Mouse (Mus musculus) inflammation-experienced regulatory T-cells, adult 6 months (primary cell): ENCODE results near the gene Lyrm7. TPM values are rescaled to one million over a fixed set of nuclear protein-coding genes. Genes with fewer than 3 reads are reported as not detected.

ENCODE experiments used
- ATAC-seq: one replicate; pipeline ENCODE4 v1.8.0; 2017
- polyA plus RNA-seq, 3 experiments: library from polyadenylated mRNA; unstranded; fragments of 100-300 nt; shearing (Covaris generic); gene quantifications; one replicate each; pipeline ENCODE4 v1.2.1; 2017

Gene Lyrm7
- polyA plus RNA-seq, 3 experiments from 2014 or later, result 3.4 to 6.4 (median 3.7) TPM

DNA sequence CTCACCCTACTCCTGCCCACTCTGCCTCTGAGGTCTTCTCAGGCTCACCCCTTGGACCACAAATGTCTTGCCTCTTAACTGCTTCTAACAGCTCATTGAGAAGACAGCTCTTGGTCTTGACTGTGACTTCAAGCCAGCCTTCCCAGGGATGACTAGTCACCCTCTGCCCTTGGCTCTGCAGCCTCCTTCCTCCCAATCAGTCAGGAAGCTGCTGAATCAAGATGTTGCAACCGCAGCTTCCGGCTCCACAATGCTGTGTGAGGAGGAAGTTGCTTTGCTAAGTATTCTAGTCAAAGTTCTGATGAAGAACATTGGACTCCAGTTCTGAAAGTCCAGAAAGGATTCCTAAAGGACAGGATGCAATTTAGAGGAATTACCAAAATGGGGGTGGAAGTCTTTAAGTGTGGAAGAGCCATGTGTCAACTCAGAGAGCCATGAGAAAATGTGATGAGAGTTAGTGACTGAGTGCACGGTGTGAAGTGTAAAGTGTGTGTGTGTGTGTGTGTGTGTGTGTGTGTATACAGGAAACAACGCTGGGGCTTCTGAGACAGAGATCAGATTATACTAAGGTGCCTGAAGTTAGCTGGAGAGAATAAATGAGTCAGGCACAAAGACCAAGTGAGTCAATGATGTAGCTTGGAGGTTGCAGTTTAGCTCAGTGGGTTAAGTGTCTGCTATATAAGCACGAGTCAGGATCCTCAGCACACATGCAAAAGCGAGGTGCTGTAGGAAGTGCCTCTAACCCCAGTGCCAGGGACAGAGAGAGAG, 58.7 kb downstream of the Lyrm7 start:
- ATAC-seq, result peak; percentile 90

- ATAC-seq, result no peak
Measured at GRCm38 (mm10) chr11:54796551-54796950, 64.2 kb downstream of the Lyrm7 start.

DNA sequence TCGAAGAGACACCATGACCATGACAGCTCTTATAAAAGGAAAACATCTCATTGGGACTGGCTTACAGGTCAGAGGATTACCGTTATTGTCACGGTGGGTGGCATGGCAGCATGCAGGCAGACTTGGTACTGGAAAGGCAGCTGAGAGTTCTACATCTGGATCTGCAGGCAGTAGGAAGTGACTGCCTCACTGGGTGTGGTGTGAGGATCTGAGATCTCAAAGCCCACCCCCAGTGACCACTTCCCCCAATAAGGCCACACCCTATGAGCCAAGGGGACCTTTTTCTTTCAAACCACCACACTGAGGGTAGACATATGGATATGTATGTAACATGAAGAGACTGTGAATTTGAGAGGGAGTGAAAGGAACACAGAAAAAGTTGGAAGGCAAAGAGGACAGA, 66.0 kb downstream of the Lyrm7 start:
- no peak for ATAC-seq

- no peak for ATAC-seq
Measured at GRCm38 (mm10) chr11:54793173-54793572, 67.5 kb downstream of the Lyrm7 start.

GRCm38 (mm10) chr11:54791458-54791857, 69.3 kb downstream of the Lyrm7 start:
- ATAC-seq, result no peak

- peak; percentile 93 for ATAC-seq
Measured at GRCm38 (mm10) chr11:54787488-54788474, 72.9 kb downstream of the Lyrm7 start, which contains the start of gene Cdc42se2. TSS of gene Cdc42se2 (minus strand) at chr11:54787675.

DNA sequence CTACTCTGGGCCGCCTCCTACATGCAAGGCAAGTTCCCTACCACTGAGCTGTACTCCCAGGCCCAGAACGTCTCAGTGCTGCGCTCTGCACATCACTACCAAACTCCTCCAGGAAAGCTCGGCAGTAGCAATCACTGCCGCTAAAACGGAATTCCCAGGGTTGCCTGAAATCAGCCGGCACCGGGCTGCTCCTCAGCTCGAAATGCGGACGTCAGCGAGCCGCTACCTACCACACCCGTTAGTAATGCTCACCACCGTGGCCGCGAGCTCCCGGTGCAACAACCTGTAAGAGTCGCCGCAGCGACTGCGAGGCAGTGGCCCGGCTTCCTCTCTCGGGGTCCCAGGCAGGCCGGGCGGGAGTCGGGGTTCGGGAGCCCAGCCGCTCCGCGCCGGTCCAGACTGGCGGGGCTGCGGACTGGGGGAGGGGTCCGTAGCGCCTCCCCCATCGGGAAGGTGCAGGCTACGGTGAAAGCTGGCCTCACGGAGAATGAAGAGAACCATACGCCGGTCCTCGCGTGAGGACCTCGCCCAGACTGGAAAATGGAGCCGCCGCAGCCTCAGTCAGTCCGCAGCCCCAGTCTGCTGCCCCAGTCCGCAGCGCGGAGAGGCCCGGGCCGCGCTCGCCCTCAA, 73.7 kb downstream of the Lyrm7 start:
- ATAC-seq, result peak; percentile 30

DNA sequence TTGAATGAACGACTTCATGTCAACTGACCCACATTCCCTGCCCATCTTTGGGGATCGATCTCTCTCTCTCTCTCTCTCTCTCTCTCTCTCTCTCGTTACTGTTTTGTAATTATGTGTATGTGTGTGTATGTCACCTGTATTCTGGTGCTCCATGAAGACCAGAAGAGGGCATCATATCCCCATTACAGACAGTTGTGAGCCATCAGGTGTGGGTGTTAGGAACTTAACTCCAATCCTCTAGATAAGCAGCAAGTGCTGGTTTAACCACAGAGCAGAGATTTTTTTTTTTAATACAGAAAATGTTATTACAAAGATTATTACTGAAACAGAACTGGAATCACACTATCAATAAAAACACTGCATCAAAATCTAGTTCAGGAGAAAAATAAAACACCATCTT, 75.2 kb downstream of the Lyrm7 start:
- ATAC-seq, result no peak

- ATAC-seq, result no peak
Measured at GRCm38 (mm10) chr11:54784436-54784835, 76.3 kb downstream of the Lyrm7 start.

- no peak for ATAC-seq
Measured at GRCm38 (mm10) chr11:54782253-54782652, 78.5 kb downstream of the Lyrm7 start.

- no peak for ATAC-seq
Measured at GRCm38 (mm10) chr11:54779946-54780345, 80.8 kb downstream of the Lyrm7 start.

DNA sequence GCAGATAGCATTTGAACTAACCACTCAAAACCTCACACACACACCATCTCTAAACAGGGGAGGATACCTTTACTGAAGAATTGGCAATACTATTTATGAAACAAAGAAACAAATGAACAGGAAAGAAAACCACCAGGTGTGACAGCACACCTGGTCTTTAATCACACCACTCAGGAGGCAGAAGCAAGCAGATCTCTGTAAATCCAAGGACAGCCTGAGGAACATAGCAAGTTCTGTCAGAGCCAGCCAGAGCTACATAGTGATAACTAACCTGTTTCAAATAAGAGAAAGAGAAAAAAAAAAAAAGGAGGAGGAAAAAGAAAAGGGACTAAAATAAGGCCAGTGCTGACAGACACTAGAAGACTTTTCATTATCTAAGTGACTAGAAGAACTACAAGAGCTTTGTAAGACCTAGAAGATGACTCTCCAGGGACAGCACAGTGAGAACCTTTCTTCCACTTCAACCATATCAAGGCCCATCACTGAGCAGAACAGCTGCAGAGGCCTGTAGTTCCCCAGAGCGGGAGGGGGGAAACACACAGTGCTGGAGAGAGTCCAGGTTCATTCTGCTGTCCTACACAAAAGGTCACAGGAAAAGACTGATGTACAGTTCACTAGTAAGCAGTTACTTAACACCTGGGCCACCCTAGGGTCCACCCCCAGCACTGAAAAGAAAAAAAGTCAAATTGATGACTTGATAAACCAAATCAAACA, 82.4 kb downstream of the Lyrm7 start:
- peak; percentile 14 for ATAC-seq

DNA sequence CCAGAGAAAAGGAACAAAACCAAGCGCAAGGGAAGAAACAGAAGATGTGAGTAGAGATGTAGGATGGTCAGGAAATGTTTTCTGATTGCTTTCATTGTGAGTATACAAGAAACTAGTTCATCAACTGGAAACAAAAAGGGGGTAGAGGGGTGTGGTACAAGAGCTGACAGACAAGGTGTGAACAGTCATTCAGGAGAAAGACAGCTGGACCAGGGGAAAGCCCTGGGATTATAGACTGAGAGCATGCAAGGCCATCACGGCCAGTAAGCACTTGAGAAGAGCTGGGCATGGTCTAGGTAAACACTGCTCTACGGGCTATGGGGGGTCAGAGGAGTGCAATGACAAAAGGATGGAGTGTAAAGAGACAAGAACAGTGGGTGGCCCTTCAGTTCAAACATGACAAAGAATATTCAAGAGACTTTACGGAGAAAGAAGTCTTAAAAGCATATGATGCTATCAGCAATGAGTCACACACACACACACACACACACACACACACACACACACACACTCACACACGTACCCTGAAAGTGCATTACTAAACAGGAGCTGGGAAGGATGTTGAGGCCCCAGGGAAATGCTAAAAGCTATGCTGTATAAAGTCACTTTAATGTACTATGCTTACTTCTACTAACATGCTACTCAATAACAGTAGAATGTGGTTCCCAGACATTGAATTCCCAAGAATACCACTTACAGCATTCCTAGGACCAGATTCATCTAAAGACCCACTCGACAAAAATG, 83.2 kb downstream of the Lyrm7 start:
- ATAC-seq, result peak; percentile 15

Other genes with a start within 250 kb of the Lyrm7 start
- 100 to 1,000 TPM; 243 to 360 (median 322) TPM for gene Cdc42se2, start 73.2 kb downstream of the Lyrm7 start, polyA plus RNA-seq
- 100 to 1,000 TPM; 423 to 700 (median 441) TPM for gene Hint1, start 5.5 kb upstream of the Lyrm7 start, polyA plus RNA-seq
- gene Gpx3, start 41.5 kb upstream of the Lyrm7 start, polyA plus RNA-seq, result 1 to 10 TPM in 1 of 3 experiments, under 1 TPM in 2; 0.67 to 1.6 (median 0.85) TPM
- gene Tnip1, start 102.0 kb upstream of the Lyrm7 start, polyA plus RNA-seq, result 100 to 1,000 TPM in 2 of 3 experiments, 10 to 100 TPM in 1; 64.4 to 113 (median 110) TPM
- gene Anxa6, start 172.5 kb upstream of the Lyrm7 start, polyA plus RNA-seq, result 100 to 1,000 TPM; 347 to 625 (median 370) TPM
- gene Ccdc69, start 217.2 kb upstream of the Lyrm7 start, polyA plus RNA-seq, result 10 to 100 TPM; 75.5 to 92.6 (median 81.1) TPM
- 100 to 1,000 TPM; 118 to 154 (median 154) TPM for gene Gm2a, start 237.2 kb upstream of the Lyrm7 start, polyA plus RNA-seq